Mouse (Mus musculus) central nervous system, embryonic 14 days (tissue): ENCODE data around the gene Slc35g3. TPM values are rescaled to one million over a fixed set of nuclear protein-coding genes. Genes with fewer than 3 reads are reported as not detected.

Source experiments
- polyA plus RNA-seq: library from polyadenylated mRNA; depleted of rRNA; stranded (reverse); fragments of >200 nt; gene quantifications from 2 replicates; pipeline ENCODE4 v1.2.3, GENCODE M21; 2012; rRNA removed

The Slc35g3 gene
- 0.84 and 1.1 TPM in 2 replicates for polyA plus RNA-seq

GRCm38 (mm10) chr11:69761868-69762267, at the start of gene Slc35g3:
TSS of gene Slc35g3 (minus strand) at chr11:69761968.

GRCm38 (mm10) chr11:69804972-69805909, 43.5 kb upstream of the Slc35g3 start, which contains the start of gene Tmem102:
TSS of gene Tmem102 (minus strand) at chr11:69805624.

GRCm38 (mm10) chr11:69801379-69801977, 39.7 kb upstream of the Slc35g3 start, which contains the start of gene Fgf11:
TSS of gene Fgf11 (minus strand) at chr11:69801857.

GRCm38 (mm10) chr11:69795168-69795982, 33.6 kb upstream of the Slc35g3 start, which contains the start of gene Chrnb1:
TSS of gene Chrnb1 (minus strand) at chr11:69795943.

GRCm38 (mm10) chr11:69765221-69766125, 3.7 kb upstream of the Slc35g3 start, which contains the start of gene Zbtb4:
TSS of gene Zbtb4 (plus strand) at chr11:69765912.

GRCm38 (mm10) chr11:69758478-69758970, 3.2 kb downstream of the Slc35g3 start, which contains the start of gene Polr2a:
TSS of gene Polr2a (minus strand) at chr11:69758637.

Other genes with a start within 250 kb of the Slc35g3 start
- gene Dnah2, start 212.9 kb downstream of the Slc35g3 start, polyA plus RNA-seq: 4.1 and 5.0 TPM in 2 replicates
- gene Efnb3, start 201.8 kb downstream of the Slc35g3 start, polyA plus RNA-seq: 144 and 154 TPM in 2 replicates
- gene Wrap53, start 181.7 kb downstream of the Slc35g3 start, polyA plus RNA-seq: 19.6 and 22.7 TPM in 2 replicates
- 118 TPM in 2 replicates for gene Trp53, start 181.6 kb downstream of the Slc35g3 start, polyA plus RNA-seq
- gene Atp1b2, start 156.0 kb downstream of the Slc35g3 start, polyA plus RNA-seq: 47.1 and 54.8 TPM in 2 replicates
- gene Shbg, start 144.1 kb downstream of the Slc35g3 start, polyA plus RNA-seq: not detected in 2 replicates
- gene Sat2, start 139.9 kb downstream of the Slc35g3 start, polyA plus RNA-seq: 18.7 and 19.4 TPM in 2 replicates
- gene Fxr2, start 129.0 kb downstream of the Slc35g3 start, polyA plus RNA-seq: 144 and 164 TPM in 2 replicates
- 0.12 and 0.38 TPM in 2 replicates for gene Sox15, start 106.7 kb downstream of the Slc35g3 start, polyA plus RNA-seq
- 132 and 137 TPM in 2 replicates for gene Mpdu1, start 99.3 kb downstream of the Slc35g3 start, polyA plus RNA-seq
- gene Cd68, start 95.8 kb downstream of the Slc35g3 start, polyA plus RNA-seq: 9.8 and 10.6 TPM in 2 replicates
- 922 and 1,086 TPM in 2 replicates for gene Eif4a1, start 89.5 kb downstream of the Slc35g3 start, polyA plus RNA-seq
- 152 and 154 TPM in 2 replicates for gene Senp3, start 79.9 kb downstream of the Slc35g3 start, polyA plus RNA-seq
- 0.74 and 1.5 TPM in 2 replicates for gene Tnfsf13, start 76.2 kb downstream of the Slc35g3 start, polyA plus RNA-seq
- gene Tnfsf12, start 66.1 kb downstream of the Slc35g3 start, polyA plus RNA-seq: 4.1 and 8.2 TPM in 2 replicates
- 1.3 and 2.6 TPM in 2 replicates for gene Tnfsfm13, start 65.9 kb downstream of the Slc35g3 start, polyA plus RNA-seq
- gene Polr2a, start 3.3 kb downstream of the Slc35g3 start, polyA plus RNA-seq: 59.4 and 63.8 TPM in 2 replicates
- 9.7 and 10.8 TPM in 2 replicates for gene Zbtb4, start 3.9 kb upstream of the Slc35g3 start, polyA plus RNA-seq
- 2.9 and 12.3 TPM in 2 replicates for gene Chrnb1, start 34.0 kb upstream of the Slc35g3 start, polyA plus RNA-seq
- gene Fgf11, start 39.9 kb upstream of the Slc35g3 start, polyA plus RNA-seq: 20.0 and 20.9 TPM in 2 replicates
- 0.17 and 0.46 TPM in 2 replicates for gene Tmem102, start 43.7 kb upstream of the Slc35g3 start, polyA plus RNA-seq
- gene Gm39566, start 53.3 kb upstream of the Slc35g3 start, polyA plus RNA-seq: not detected in 2 replicates
- gene Spem2, start 56.5 kb upstream of the Slc35g3 start, polyA plus RNA-seq: not detected in 2 replicates
- gene Spem1, start 60.2 kb upstream of the Slc35g3 start, polyA plus RNA-seq: 1.5 and 2.1 TPM in 2 replicates
- 125 and 136 TPM in 2 replicates for gene Nlgn2, start 75.8 kb upstream of the Slc35g3 start, polyA plus RNA-seq
- 203 and 228 TPM in 2 replicates for gene Tmem256, start 76.5 kb upstream of the Slc35g3 start, polyA plus RNA-seq
- 98.8 and 111 TPM in 2 replicates for gene Plscr3, start 84.4 kb upstream of the Slc35g3 start, polyA plus RNA-seq
- gene Tnk1, start 96.8 kb upstream of the Slc35g3 start, polyA plus RNA-seq: 0.05 and 0.81 TPM in 2 replicates
- not detected in 2 replicates for gene Tmem95, start 116.0 kb upstream of the Slc35g3 start, polyA plus RNA-seq
- 1.7 and 2.3 TPM in 2 replicates for gene Kctd11, start 119.4 kb upstream of the Slc35g3 start, polyA plus RNA-seq
- gene Acap1, start 133.6 kb upstream of the Slc35g3 start, polyA plus RNA-seq: 0.90 and 1.4 TPM in 2 replicates
- 11.9 and 13.9 TPM in 2 replicates for gene 2810408A11Rik, start 139.0 kb upstream of the Slc35g3 start, polyA plus RNA-seq
- gene Neurl4, start 139.1 kb upstream of the Slc35g3 start, polyA plus RNA-seq: 113 and 134 TPM in 2 replicates
- gene Gps2, start 151.9 kb upstream of the Slc35g3 start, polyA plus RNA-seq: 100 and 101 TPM in 2 replicates
- 830 and 831 TPM in 2 replicates for gene Eif5a, start 160.0 kb upstream of the Slc35g3 start, polyA plus RNA-seq
- 43.9 and 49.9 TPM in 2 replicates for gene Ybx2, start 173.8 kb upstream of the Slc35g3 start, polyA plus RNA-seq
- gene Slc2a4, start 186.2 kb upstream of the Slc35g3 start, polyA plus RNA-seq: 9.7 and 10.0 TPM in 2 replicates
- gene Cldn7, start 202.8 kb upstream of the Slc35g3 start, polyA plus RNA-seq: 0.27 and 3.1 TPM in 2 replicates
- 101 and 111 TPM in 2 replicates for gene Ctdnep1, start 219.2 kb upstream of the Slc35g3 start, polyA plus RNA-seq
- gene Elp5, start 220.5 kb upstream of the Slc35g3 start, polyA plus RNA-seq: 127 and 144 TPM in 2 replicates
- 521 and 610 TPM in 2 replicates for gene Gabarap, start 229.2 kb upstream of the Slc35g3 start, polyA plus RNA-seq
- gene Phf23, start 233.8 kb upstream of the Slc35g3 start, polyA plus RNA-seq: 60.2 and 65.1 TPM in 2 replicates
- gene Dvl2, start 238.6 kb upstream of the Slc35g3 start, polyA plus RNA-seq: 42.8 and 47.8 TPM in 2 replicates